Mouse (Mus musculus) right cerebral cortex, adult 2 months (tissue): ENCODE measurements at regions not wholly inside any gene's neighbourhood (a gene's known extent, or its start where the extent isn't known, plus 50 kb on each side); places are given as distances from the start of the nearest gene placed in this dataset.

Source experiments
- DNase-seq, 2 experiments: peaks; one replicate each; pipeline ENCODE4 v3.0.0; 2021 to 2022; ENCODE audit warnings: low spot score in 2 of 2

DNA sequence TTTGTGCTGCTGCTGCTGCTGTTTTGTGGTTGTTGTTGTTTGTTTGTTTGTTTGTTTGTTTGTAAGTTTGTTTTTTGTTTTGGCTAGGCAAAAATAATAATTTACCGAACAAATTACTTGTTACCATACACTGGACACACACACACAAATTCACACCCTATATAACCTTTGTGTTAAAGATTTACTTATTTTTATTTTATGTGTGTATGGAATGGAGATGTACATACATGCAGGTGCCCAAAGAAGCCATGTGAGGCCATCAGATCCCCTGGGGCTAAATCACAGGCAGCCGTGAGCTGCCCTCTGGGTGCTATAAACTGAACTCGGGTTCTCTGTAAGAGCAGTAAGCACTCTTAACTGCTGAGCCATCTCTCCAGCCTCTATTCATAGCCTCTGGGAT lies 56.0 kb downstream of the Pttg1 start:
- no peak for DNase-seq

DNA sequence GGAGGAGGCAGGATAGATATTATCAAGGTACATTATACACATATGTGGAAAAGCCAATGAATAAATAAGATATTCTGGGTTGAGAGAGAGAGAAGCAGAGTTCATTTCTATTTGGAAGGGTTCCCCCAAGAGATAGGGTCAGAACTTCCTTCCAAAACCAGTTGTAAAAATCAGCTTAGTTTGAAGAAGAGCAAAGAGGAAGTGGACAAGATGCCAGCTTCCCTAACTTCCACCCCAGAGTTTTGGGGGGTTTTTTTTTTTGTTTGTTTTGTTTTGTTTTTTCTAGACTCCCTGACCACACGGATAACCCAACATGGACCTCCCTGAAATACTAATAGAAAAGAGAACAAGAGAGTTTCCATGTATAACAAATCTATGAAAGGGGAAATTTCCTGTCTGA lies 57.7 kb downstream of the Pttg1 start:
- no peak for DNase-seq

DNA sequence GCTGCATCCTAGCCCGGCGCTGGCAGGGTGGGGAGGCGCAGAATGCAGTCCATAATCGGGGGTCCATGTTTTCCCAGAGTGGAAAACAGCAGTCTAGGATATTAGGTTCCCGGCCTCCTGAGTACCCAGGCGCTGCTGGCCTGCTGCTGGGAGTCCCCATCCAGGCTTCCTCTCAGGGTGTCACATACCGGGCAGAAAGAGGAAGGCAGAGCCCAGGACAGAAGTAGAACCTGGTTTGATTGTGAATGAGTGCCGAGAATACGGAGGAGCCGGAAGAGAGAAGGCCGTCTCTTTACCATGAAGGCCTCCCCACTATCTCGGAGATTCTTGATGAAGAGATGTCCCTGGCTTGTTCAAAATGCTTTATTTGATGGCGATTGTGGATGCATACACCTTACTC lies 64.2 kb downstream of the Pttg1 start:
- no peak for DNase-seq

DNA sequence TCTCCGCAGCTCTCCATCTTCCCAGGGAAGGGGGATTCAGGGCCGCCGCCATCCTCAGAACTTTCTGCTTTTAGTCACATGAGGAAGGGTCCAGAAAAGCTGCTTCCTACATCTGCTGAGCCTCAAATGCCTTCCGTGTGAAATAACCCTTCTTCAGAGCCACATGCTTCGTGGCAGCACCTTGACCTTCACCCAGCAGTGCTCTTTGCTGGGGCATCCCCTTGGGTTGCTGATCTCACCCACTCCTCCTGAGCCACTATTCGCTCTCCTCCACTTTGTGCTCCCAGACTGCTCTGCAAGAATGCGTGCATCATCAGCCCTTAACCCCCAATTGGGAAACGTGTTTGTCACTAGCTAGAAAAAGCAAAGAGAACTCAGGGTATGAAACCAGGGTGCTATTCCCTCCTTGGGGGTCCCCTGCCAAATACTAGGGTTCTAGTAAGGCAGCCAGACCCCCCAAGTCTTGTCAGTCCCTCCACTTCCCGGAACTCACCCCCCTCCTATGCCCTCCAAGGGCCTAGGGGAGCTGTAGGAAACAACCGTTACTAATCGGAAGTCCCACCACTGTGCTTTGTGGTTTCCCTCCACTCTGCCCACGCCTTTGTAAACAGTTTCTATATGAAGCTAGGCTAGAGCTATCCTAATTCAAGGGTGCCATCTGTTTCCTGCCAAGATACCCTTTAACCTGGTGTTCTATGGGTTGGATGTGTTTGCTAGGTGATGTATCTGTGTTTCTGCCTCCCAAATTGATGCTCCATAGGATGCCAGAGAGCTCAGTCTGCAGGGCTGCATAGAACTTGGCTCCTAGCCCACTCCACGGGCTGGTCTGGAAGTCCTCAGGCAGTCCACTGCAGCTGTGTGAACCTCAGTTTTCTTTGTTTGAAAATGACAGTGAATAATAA lies 67.4 kb downstream of the Pttg1 start:
- DNase-seq = no peak

DNA sequence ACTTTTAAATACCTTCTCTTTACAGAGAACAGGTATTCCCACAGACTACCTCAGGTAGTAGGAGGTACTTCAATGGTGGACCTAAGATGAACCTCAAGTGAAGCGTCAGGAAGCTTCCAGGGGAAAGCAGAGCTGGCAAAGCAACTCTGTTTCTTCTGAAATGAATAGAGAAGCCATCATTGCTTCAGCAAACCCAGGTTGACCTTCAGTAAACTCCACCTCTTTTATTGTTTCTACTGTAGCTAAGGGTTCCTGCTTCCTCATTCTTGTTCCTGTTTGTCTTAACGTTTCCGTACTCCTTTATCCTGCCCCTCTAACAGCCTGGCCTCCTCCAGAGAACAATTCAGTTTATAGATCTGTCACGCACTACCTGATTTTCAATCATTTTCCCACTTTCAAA lies 72.4 kb downstream of the Pttg1 start:
- no peak for DNase-seq

DNA sequence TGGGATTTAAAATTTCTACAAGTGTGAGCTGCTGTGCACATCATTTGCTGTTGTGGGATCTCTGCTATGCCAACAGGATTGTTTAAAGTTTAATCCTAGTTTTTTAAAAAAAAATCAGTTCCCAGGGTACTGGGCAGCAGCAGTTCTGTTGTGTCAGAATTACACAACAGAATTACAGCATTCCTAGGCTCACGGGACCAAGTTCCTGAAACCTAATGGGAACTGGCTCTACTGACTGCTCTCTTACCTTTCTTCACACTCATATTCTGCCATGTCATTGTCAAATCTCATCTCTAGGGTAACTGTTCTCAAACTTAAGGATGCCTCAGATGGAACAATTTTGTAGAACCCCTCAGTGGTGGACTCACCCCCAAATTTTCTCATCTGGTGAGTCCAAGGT lies 73.0 kb downstream of the Pttg1 start:
- DNase-seq = no peak

DNA sequence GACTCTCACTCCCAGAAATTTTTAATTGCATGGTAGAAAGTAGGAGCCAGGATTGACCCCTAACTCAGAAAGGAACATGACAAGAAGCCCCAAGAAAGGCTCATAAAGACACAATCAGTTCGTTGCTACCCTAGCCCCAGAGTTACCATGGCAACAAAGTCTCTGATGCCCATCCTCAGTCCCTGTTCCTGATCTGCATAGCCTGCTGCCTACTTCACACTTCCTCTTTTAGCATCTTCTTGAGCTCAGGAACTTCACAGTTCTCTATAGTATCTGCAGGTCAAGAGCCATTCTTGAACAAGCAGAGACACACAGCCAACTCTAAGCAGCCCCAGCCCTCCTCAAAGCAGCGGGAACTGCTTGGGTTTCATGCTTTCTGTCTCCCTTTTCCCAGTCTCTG lies 74.2 kb downstream of the Pttg1 start:
- no peak for DNase-seq

DNA sequence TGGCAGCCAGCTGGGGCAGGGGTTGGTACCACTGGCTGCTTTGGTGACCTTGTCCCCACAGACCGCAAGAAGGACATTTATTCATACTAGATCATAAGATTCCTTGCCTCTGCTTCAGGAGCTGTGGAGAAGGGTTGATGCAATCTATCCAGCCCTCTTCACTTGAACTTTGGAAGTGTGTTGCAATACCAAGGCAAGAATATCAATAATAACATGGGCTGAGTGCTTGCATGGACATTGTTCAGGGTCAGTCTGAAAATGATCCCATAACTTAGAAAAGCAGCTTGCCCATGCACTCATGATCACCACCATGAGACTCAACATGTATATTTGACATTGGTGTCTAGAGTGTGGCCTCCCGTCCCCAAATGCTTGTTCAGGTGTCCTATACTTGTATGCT lies 74.7 kb downstream of the Pttg1 start:
- DNase-seq = no peak

DNA sequence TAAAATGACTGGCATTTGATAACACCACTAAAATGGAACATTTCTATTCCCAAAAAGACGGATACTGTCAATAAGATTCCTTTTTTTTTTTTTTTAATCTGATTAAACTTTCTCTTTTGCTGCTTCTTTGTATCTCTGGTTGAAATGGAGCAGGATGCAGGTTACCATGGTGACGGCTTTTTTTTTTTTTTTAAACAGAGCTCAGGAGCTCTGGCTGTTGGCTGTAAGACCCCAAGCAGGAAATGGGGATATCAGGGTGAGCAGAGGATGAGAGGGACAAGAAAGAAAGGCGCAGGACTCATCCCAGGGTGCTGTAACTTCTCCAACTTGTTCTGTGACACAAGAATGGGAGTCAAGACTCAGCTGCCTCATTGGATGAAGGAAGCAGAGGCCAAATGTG lies 75.8 kb downstream of the Pttg1 start:
- DNase-seq = no peak

DNA sequence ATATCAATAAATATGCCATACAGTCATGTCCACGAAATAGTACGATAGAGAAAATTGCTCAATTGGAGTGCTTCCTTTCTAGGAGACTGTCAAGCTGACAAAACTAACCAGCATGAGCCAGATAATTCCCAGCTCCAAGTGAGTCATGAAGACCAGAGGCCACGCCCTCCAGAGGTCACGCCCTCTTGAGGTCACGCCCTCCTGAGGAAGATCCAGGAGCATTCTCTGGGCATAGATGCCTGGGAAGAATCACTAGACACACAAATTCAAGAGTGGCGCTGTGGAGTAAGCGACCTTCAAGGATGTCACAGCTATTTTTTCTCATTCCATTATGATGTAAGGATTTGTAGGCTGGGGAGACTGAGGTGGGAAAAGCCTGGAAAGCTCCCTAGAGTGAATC lies 76.5 kb downstream of the Pttg1 start:
- DNase-seq = peak in 1 of 2 experiments; percentile 39

DNA sequence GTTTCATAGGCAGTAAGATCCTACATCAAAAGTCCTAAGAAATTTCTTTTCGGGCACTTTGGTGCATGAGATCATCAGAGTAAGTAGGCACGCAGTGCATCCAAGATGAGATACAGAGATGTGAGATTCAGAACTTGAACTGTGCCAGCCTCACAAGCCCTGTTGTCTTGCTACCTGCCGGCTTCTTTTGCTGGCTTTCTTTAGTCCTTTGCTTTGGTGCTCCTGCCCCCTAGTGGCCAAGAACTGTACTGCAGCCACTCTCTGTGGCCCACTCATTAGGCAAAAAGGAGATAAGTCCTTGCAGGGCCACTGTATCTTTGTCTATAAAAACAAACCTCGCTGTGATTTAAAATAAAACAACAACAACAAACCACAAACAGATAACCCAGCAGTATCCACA lies 77.5 kb downstream of the Pttg1 start:
- DNase-seq = peak; percentile 96

DNA sequence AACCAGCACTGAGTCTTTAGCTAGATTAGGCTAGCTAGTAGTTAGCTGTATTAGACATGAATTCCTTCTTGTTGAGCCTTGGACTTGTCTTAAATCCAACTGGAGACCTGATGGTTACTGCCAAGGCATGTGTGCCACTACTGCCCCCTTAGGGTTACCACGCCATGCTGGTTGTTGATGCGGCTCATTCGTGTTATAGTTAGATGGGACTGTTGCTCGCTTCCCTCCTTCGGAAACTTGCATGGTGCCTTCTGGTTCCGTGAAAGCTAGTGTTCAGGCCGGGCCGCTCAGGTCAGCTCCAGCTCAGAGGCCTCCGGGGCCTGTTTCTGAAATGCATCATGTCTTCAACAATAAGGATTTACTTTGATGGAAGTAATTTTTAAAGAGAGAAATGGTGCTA lies 79.6 kb downstream of the Pttg1 start:
- DNase-seq = no peak

DNA sequence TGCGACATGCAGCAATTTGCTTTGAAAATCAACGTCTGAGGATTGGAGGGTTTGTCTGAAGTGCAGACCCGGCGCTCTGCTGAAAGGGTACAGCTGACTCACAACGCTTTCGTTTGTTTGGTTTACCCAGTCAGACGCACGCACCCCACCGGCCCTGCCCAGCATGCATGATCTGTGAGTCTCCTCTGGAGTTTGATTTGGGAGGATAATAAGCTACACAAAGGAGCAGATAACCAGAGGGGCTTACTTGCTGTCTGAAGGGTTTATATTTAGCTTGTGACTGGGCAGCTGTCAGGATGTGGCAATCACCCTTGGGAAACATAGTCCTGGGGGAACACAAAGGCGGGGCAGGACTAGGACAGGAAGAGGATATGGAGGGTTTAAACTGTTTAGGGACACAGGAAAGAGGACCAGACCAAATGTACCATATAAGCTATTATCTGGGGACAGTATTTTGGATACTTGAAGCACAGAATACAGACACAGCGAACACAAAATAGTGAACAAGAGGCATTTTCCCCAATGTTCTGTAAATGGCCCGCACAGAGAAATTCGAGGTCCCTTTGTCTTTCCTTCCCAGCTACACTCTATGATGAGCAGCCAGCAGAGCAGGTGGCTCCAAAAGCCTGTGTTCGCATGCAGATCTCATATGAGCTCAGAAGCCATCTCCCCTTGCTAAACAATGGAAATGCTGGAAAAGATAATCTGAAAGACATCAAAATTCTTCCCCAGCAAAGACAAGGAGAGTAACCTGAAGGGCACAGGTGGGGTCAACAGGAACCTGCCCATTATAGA lies 81.1 kb downstream of the Pttg1 start:
- DNase-seq = no peak

DNA sequence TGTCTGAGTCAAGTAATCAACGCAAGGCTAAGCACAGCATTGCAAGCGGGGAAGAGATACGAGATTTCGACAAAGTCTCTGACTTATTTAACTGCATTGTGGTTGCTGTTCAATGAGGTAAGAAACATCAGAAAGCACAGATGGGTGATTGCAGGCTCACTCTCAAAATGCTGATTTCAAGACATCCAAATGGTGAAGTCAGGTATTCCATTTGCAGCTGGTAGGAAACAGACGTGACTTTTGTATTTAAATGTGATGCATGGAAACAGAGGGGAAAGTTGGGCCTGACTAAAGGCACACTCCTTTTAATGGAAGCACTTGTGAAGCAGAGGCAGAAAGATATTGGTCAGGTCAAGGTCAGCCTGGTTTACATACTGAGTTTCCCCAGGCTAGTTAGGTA lies 82.5 kb downstream of the Pttg1 start:
- DNase-seq = no peak

DNA sequence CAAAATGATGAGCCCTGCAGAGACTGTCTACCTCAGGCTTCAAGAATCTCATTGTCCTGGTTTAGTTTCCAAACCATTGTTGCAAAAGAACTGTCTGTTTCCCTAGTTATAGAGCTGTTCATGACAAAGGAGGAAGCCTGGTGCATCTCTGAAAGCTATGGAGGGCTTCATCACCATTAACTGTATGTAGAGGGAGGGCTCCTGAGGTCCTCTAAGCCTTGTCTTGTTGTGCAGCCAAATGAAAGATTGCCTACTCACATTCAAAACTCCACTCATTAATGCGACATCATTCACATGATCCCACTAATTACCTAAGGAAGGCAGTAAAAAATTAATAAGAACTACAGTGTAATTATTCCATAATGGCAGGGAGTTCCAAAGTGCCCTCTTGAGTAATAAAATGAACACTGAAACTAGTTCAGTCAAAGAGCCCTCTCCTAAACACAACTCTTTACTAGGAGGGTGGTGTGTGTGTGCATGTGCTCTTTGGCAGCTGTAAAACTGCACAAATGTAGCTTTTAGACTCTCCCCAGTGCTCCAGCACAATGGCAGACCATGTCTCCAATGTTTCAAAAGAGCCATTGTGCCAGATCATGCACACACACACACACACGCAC lies 87.6 kb downstream of the Pttg1 start:
- DNase-seq = no peak

DNA sequence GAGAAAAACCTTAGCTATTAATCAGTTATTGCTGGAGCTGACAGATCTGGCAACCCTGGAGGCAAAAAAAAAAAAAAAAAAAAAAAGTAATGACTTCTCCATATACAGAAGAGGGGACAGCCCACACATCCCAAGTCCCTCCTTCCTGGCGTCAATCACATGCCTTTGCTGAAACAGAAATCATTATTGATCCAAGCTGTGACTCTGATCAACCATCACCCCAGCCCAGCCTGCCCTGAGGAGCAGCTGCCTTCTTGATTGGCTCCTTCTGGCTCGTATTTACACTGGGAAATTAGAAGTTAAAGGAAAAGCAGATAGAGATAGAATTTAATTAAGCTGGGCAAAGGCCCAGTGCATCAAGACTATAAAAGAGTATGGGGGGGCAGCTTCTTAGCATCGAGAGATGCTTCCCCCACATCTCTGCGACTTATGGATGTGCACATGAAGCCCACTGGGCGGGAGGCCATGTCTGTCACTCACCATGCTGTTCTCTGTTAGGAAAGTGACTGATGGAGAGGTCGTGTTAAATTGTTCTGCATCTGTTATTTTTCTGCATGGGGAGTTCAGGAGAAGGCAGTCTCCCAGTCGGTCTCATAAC lies 90.3 kb downstream of the Pttg1 start:
- DNase-seq = no peak

DNA sequence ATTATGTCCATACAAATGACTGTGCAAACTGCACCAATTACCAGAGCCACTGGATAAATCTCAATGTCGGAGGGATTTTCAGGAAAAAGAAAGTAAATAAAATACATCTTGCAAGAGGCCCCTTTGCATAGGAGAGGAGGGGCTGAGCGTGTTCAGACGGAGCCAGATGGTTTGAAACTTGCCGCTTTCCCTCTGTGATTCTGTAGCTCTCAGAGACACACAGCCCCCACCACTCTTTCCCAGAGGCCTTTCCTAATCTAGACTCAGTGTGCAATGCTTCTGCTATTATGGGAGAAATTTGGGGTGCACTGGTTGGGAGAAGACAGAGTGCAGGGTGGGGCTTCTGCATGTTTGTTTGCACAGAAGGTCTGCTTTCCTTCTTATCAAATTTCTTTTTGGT lies 92.5 kb downstream of the Pttg1 start:
- no peak for DNase-seq

DNA sequence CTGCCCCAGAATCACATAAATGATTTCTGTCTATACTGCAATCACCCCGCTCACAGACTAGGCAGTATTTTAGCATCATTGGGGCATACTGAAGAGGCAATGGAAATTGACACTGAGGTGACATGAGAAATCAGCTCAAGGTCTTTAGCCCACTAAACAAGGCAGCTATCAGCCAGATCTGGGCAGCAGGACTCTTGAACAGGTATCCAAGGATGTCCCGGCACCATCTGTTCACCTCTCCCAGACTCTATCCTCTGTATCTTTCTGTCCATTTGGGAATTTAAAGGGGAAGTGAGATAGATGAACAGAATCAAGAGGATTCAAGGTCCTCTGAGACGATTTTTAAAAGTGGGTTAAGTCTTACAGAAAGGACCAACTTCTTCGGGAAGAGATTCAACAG lies 112.1 kb downstream of the Pttg1 start:
- DNase-seq = no peak
